Mouse (Mus musculus): ENCODE measurements at regions not wholly inside any gene's neighbourhood (a gene's known extent, or its start where the extent isn't known, plus 50 kb on each side); places are given as distances from the start of the nearest gene placed in this dataset.
"Not testable (repeated sequence)": the region's sequence is repeated elsewhere in the genome, so short reads cannot be mapped to it uniquely, and the experiment has no call there.

DNA sequence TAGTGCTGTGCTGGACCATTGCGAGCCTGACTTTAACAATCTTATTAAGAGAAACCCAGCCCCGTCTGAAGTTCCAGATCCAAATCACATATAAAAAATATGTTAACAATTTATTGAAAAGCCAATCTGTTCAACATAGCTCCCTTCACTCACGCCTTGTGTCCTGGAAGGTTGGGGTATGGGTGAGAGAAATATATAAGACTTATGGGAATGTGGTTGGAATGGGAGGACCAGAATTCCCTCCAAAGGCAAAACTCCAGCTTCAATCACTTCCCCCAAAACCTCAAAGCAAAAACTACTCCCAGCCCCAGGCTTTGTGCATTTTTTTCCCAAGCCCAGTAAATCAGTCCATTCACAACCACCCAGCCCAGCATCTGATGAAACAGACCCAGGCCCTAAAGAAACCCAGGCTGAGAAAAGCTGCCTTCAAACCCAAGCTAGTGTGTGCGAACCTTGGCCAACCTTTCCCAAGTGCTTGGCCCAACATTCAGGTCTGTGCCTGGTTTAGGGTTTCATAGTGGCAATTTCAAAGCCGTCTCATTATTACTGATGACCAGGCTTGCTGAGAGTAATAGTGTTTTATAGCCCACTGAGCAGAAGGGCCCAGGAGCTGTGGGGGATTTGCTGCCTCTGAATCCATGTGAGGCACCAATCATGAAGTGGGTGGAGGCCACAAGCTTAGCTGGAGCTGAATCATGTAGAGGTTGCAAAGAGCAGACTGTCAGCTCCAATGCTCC lies 517.0 kb downstream of the Bnc2 start:
- no peak for DNase-seq (ENCODE audit: low spot score in 2 of 2)

DNA sequence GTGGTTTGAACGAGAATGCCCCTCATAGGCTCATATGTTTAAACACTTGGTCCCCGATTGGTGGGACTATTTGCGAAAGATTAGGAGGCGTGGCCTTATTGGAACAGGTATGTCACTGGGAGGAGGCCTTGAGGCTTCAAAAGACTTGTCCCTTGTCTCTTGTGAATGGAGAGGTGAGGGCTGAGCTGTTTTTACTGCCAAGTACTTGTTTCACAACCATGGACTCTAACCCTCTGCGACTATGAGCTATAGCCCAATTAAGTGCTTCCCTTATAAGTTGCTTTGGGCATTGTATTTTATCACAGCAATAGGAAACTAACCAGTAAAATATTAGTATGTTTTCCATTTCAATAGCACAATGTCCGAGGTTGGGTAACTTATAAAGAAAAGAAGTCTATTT lies 511.7 kb downstream of the Bnc2 start:
- no peak for DNase-seq (ENCODE audit: low spot score in 2 of 2)

DNA sequence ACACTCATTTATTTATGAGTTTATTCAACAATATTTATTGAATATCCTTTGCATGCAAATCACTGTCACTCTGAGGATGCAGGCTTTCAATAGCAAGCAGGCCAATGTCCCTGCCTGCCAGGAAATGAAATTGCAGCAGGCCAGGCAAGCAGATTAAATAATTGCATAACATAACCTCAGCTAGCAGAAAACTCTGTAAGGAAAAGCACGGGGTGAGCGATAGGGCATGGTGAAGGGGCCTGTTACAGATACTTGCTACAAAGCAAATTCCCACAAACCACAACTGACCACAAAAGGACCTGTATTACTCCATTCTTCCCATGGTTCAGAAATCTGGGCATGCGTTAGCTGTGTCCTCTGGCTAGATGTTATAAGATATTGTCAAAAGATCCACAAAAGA lies 509.8 kb downstream of the Bnc2 start:
- DNase-seq (ENCODE audit: low spot score in 2 of 2) = no peak

DNA sequence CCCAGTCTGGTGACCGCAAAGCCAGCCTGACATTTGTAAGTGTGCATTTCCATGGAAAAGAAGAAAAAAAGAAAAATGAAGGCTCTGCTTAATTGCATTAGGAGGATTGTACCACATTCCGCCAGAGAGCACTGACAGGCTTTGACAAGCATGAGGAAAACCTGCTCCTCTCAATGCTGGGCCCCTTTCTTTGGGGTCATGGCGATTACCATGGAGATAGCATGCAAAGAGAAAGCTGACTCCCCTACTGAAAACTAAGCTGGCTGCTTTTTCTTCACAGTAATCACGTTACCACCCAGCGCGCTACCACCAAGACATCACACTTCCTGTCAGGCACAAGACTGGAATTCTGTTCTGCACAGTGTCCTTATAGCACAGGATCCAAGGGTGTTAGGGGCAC lies 502.2 kb downstream of the Bnc2 start:
- no peak for DNase-seq (ENCODE audit: low spot score in 2 of 2)

DNA sequence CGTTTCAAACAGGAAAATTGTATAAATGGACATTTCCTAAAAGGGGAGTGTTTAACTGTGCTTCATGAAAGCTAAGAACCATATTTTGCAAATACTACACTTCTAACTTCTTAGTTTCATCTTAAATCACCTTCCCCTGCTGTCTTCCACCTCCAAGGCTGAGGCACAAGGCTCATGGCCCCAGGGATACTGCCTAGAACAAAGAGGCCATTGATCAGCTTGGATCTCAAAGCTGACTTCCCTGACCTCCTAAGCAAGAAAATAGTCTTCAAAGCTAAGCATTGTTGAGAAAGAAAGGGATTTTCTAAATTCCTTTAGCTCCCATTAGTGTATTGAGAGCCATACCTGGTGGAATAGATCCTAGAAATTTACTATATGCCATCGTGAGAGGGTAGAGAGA lies 501.6 kb downstream of the Bnc2 start:
- DNase-seq (ENCODE audit: low spot score in 2 of 2) = no peak

DNA sequence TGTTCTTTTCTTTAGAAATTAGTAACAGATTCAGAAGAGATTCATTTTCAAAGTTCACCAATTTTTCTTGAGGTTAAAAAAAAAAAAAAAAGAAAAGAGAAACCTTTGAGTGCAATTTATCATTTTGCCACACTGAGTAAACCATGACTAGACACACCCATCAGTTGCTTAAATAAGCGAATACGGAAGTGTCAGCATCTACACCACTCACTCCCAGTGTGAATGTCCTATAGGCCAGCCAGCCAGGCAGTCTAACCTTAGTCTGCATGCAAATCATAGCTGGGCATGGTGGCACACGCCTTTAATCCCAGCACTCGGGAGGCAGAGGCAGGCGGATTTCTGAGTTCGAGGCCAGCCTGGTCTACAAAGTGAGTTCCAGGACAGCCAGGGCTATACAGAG lies 498.6 kb downstream of the Bnc2 start:
- DNase-seq (ENCODE audit: low spot score in 2 of 2) = not testable (repeated sequence)

DNA sequence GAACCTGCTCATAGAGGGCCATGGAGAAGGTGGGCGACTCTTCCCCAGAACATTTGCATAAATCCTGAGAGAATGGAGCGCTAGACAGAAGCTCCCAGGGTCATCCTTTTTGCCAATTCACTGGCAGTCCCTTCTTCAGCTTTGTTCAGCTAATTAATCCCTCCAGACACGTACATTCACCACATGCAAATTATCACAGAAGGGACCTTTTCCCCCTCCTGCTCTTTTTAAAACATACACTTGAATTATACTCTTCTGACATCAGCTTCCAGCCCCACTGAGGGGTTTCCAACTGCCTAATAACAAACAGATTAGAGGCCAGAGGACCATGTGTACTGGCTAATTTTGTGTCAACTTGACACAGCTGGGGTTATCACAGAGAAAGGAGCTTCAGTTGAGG lies 497.2 kb downstream of the Bnc2 start:
- DNase-seq (ENCODE audit: low spot score in 2 of 2) = no peak

DNA sequence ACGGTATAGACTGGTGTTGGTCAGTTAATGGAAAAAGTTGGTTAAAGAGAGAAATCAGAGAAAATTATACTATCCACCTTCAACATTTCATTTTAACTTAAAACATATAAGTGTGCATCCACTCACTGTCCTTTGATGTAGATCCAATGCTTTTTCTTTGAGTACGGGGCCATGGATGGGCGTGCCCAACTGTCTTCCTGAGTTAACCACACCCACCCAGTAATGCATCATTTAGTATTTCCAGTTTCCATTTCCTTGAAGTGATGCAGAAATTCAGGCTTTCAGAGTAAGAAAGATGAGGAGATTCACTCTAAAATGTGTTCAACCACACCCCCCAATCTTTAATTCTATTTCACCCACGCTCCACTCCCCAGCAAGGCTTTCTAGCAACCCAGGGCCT lies 490.6 kb downstream of the Bnc2 start:
- no peak for DNase-seq (ENCODE audit: low spot score in 2 of 2)

DNA sequence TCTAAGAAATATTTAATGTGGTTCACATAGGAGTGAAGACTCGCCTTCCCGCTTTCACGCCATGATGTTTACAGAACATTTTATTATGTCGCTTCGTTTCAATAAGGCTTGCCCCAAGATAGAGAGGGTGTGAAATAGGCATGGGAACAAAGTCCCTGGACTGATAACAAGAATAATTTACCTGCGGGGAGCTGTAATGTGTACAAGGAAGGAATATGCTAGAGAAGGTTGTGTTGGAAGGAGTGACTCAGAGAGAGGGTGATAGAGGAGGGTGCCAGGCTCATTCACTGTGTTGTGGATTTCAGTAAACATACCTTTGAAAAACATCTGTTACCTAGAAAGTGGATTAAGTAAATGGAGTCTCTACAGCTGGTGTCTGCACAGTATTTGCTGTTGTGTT lies 490.2 kb downstream of the Bnc2 start:
- no peak for DNase-seq (ENCODE audit: low spot score in 2 of 2)

DNA sequence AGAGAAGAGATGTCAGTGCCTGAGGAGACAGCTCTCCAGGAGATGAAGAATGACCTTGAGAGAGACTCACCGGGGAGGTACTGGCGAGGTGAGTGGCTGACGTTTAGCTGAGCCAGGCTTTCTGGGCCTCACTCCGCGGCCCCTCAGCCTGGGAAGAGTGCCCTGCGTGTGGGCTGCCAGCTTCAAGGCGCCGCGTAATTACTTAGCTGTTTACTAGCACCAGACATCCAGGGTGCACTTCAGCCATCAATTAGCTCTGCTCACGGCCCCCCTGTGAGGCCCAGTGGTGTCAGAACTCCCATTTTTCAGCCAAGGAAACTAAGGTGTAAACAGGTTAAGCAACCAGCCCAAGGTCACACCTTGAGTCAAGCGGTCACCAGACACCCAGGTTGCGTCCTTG lies 485.8 kb downstream of the Bnc2 start:
- DNase-seq (ENCODE audit: low spot score in 2 of 2) = no peak

DNA sequence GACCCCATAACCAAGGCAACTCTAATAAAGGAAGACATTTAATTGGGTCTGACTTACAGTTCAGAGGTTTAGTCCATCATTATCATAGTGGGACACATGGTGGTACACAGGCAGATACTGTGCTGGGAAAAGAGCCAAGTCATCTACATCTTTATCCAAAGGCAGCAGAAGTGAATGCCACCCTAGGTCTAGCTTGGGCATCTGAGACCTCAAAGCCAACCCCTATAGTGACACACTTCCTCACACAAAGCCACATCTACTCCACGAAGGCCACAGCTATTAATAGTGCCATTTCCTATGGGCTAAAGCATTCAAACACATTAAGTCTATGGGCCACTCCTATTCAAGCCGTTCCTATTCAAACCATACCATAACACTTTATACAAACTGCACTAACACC lies 483.8 kb downstream of the Bnc2 start:
- DNase-seq (ENCODE audit: low spot score in 2 of 2) = no peak

DNA sequence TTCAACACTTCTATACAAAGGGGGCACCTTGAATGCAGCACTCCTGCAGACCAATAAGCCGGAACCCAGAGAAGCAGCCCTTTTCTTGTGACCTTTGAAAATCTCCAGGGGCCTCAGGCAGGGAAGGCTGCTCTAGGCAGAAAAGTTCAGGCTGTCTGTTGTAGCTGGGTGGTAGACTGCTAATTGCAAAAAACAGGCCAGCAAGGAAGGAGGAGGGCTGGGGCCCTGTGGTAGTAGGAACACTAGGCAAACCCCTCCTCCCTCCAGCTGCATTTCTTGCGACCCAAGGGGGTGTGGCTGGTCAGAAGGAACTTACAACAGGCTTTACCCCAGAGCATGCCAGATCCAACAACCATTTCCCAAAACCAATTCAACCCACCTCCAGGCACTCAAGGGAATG lies 482.8 kb downstream of the Bnc2 start:
- no peak for DNase-seq (ENCODE audit: low spot score in 2 of 2)

DNA sequence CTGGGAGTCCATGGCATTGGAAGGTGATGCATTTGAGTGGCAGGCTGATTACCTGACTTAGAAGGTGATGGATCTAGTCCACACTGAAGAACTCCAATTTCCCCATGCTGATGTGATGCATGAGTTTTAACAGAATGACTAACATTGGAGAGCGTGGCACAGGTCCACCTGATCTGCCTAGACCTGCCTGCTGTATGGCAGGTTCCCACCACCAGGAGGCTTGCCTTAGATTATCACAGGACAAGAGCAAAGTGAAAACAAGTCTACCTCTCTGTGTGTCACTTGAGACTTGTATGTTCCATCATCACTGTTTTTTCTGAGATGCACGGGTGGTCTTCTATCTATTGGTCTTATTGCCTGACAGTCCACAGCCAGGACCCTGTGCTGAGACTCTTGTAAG lies 478.3 kb downstream of the Bnc2 start:
- no peak for DNase-seq (ENCODE audit: low spot score in 2 of 2)

DNA sequence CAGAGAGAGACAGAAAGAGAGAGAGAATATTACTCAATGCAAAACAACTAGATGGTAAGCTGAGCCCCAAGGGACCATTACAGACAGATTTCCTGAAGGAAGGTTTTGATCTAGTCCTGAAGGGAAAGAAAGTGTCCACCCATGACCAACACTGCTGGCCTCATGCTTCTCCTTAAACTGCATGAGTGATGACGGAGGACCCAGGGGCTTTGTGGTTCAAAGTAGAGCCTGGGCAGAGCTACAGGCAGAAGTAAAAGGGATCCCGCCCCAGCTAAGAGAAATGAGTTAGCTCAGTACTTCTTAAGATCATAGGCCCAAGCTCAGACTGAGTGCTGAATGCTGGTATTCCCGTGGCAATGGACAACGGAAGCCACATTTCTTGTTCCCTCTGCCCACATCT lies 476.9 kb downstream of the Bnc2 start:
- no peak for DNase-seq (ENCODE audit: low spot score in 2 of 2)

DNA sequence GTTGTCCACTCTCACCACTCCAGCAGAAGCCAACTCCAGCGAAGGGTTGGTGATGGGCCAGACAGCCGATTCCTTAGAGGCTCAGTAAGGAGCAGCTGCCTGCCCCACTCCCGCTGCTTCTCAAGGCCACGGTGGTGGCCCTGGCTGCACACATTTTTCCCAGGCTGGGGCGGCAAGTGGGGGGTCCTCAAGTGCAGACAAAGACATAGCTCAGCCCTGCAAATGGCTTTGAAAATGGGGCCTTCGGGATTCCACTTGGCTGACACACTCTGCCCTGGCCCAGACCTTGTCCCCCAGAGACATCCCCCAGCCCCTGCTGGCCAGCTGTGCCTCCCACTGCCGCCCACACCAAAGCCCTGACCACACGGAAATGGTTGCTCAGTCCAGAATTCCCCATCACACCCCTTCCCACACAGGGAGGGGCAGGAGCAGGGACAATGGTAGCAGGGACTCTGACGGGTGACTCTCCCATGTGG lies 475.9 kb downstream of the Bnc2 start:
- no peak for DNase-seq (ENCODE audit: low spot score in 2 of 2)

DNA sequence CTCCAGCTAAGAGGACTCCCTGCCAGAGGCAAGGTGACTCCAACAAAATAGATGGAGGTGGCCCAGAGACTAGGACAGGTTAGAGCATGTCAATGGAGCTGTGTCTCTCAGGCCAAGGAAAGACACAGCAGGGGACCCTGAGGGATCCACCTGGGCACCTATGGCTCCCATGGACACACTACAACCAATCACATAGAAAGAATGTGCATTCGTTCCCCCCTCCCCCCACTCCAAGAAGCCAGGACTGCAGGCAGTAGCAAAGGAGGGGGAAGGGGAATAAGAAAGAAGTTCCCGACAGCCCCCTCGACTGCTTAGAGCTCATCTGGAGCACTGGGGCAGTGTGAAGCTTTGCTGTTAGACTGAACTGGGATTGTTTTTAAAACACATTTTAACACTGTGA lies 474.1 kb downstream of the Bnc2 start:
- no peak for DNase-seq (ENCODE audit: low spot score in 2 of 2)

DNA sequence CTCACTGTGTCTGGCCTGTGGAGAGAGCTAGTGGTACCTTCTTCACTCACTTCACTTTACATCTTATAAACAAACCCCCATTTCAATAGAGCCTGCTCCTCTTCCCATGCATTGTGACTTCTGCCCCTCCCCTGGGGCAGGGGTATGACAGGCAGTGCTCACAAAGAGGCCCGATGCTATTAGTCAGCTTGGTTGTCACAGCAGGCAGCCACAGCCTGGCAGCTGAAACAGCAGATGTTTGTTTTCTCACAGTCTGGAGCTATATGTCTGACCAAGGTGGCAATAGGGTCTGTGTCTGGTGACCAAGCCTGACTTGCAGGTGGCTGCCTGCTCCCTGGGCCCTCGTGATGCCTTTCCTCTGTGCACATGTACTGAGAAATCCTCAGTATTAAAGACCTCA lies 472.8 kb downstream of the Bnc2 start:
- no peak for DNase-seq (ENCODE audit: low spot score in 2 of 2)

DNA sequence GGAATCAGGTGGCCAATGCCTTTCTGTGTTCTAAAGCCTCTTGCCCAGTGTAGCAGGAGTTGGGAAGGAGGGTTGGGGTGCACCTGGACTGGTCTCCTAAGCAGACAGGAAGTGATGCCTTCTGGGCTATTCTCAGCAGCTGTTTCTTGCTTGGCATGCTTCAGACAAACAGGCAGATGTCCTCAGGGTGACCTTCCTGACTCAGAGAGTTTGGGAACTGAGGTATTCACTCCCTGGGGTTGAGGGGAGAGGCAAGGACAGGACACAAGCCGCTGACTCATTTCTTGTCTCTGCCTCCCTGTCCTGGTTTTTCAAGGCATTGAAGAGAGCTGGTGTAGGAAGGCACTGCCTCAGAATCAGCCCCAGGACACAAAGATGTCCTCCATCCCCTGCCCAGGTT lies 471.4 kb downstream of the Bnc2 start:
- DNase-seq (ENCODE audit: low spot score in 2 of 2) = no peak

DNA sequence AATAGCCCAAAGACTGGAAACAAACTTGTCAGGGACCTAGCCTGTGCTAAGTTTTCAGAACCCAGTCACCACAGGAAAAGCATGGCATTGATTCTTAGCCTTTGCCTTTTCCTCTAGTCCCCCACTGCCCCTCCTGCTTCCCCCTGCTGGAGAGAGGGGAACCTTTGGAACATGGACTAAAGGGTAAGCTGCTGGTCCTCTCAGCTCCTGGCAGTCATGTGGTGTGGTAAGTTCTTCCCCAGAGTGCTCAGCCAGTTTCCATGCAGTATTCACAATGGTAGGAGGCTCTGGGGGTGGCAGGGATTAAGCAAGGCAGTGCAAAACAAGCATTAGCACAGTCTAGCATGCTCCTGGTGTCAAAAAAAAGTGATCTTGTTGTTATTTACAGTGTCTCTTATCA lies 470.3 kb downstream of the Bnc2 start:
- no peak for DNase-seq (ENCODE audit: low spot score in 2 of 2)

DNA sequence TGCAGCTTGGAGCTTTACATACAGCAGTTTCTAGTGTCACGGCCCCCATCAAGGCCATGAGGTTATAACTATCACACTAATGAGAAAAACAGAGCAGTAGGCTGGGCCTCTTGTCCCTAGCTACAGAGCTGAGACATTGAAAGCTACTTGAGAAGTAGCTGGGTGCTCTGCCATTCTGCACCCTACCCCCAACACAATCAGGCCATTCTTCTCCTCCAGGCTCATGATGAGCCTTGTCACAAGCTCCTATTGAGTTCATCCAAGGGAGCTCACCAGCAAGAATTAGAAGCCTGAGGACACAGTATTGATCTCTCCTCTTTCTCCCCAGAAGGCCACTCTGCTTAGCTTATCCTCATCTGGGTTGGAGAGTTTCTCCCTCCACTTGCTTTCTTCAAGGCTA lies 466.9 kb downstream of the Bnc2 start:
- DNase-seq (ENCODE audit: low spot score in 2 of 2) = no peak

DNA sequence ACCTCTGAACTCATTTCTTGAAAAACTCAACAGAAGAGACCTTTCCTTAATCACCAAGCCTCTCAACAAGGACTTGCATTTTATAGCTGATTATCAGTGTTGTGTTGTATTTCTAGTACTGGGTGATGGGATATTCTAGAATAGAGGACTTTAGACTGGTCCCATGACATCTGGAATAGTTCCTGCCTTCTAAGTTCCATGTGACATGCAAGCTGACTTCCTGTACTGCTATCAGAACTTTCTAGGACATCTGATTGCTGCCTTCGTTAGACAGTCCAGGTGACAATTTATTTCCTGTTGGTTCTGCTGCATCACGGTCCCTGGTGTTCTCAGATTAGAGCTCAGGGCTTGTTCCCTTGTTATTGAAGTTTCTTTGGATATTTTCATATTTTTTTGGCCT lies 465.5 kb downstream of the Bnc2 start:
- no peak for DNase-seq (ENCODE audit: low spot score in 2 of 2)

DNA sequence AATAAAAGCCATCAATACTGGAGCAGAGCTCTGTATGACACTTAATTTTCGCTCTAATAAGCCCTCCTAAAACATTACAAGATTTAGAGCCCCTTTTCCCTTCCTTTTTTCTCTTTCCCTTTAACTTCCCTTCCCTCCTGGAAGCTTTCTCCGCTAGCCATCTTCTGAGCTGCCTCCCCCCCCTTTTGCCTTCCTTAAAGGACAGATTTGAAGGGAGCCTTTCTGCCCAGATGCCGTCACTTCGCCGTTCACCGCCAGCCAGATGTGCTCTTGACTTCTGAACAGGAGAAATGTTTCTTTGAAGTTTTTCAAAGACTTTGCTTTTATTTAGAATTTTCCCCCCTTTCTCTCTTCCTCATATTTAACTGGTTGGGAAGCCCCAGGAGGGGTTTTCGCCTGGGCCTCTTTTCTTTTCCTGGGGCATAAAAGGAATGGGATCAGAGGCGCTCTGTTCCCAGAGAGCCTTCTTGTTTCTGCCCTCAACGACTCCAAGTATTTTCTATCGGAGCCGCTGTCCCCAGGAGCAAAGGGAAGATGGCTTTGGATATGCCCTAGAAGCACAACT lies 463.7 kb downstream of the Bnc2 start:
- DNase-seq (ENCODE audit: low spot score in 2 of 2) = no peak

DNA sequence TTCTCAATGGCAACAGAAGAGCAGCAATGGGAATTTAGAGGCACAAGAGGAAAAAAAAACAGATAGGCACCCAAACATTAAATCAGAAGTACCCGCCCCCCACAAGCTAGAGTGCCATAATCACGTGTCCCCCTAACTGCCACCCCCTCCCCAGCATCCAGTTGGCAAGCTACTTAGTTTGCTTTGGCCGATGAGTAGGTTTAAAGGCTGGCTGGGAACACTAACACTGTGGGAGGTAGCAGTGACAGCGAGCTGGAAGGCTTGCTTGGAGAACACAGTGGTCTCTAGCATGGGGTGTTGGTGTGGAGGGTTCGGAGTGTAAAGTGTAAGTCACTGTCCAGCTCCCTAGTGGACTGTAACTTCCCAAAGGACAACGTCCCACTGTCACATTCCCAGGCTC lies 463.1 kb downstream of the Bnc2 start:
- peak in 1 of 2 experiments; percentile 29 for DNase-seq (ENCODE audit: low spot score in 2 of 2)

All from layer of hippocampus, postnatal 10 days (tissue).